Mouse (Mus musculus) lung, postnatal 0 days (tissue): ENCODE results near the gene Pdgfd.

Source experiments
- CTCF ChIP-seq: IDR thresholded peaks from 2 replicates; pipeline ENCODE4 v1.5.1; 2016; ENCODE audit warnings: antibody characterized with exemption, mild to moderate bottlenecking
- EP300 ChIP-seq: IDR thresholded peaks from 2 replicates; pipeline ENCODE4 v1.6.1; 2016; ENCODE audit warnings: antibody characterized with exemption, mild to moderate bottlenecking, control low read depth

- TF ChIP-seq CTCF: no peak
- no peak for TF ChIP-seq EP300
These were observed 174.5 kb downstream of the Pdgfd start for GRCm38 (mm10) chr9:6342854-6343253.
